In the genomic region with DNA sequence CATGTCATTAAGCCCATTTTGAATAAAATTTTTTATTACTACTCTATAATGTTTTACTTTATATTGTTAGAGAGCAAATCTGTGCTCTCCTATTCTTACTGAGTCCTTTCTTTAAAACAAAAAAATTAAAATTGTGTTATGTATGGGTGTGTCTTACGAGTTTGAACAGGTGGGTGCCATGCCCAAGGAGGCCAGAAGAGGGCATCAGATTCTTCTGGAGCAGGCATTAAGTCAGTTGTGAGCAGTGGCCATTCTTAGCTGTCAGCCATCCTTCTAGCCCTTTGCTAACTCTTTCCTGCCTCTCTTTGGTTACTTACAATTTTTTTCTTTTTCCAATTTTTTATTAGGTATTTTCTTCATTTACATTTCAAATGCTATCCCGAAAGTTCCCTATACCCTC, we compare ENCODE assay signal across 9 mouse cellular contexts.
DNase-seq lines count a peak whose midpoint lies in the region; ATAC-seq and TF ChIP-seq lines count a peak whose summit lies in the region.
"Had no signal": no experiment of that assay in that cellular context is flagged by ENCODE, and none has a peak within 500 bp of the region (broad histone marks: within the 10 kb centered on the region; RNA-seq: fewer than 3 reads in every experiment).

No protein-coding gene starts in this region.

- no peaks in the 10 kb centered on the region for H3K4me1 ChIP-seq in forebrain, postnatal 0 days (ENCODE audit: insufficient read depth)
- H3K4me1 ChIP-seq in forebrain, embryonic 12.5 days, result no peaks in the 10 kb centered on the region
- H3K4me1 ChIP-seq: hindbrain, embryonic 15.5 days had no signal

- no peak overlapping the region for H3K27ac ChIP-seq in forebrain, postnatal 0 days (ENCODE audit: low read depth, low read length)
- H3K27ac ChIP-seq in forebrain, embryonic 12.5 days, result no peak overlapping the region
- H3K27ac ChIP-seq: hindbrain, embryonic 15.5 days had no signal

- no peak overlapping the region for H3K9ac ChIP-seq in forebrain, postnatal 0 days
- no peak overlapping the region for H3K9ac ChIP-seq in forebrain, embryonic 12.5 days
- H3K9ac ChIP-seq: hindbrain, embryonic 15.5 days had no signal

- no peak overlapping the region for H3K4me3 ChIP-seq in forebrain, postnatal 0 days (ENCODE audit: low read depth, low read length)
- H3K4me3 ChIP-seq in forebrain, embryonic 12.5 days (replicated peaks), result no peak overlapping the region
- H3K4me3 ChIP-seq: hindbrain, embryonic 15.5 days had no signal

- TF ChIP-seq POLR2A in brain, embryonic 14.5 days (IDR thresholded peaks at IDR 0.05; ENCODE audit: borderline replicate concordance, extremely low read depth, insufficient read depth, insufficient read length, poor library complexity, severe bottlenecking), result no peak

- peak; percentile 41 for TF ChIP-seq CTCF in forebrain, postnatal 0 days (IDR thresholded peaks at IDR 0.05; ENCODE audit: low read depth)
- peak; percentile 61; the same call in 1 of the 2 replicates for TF ChIP-seq CTCF in brain, embryonic 14.5 days (IDR thresholded peaks at IDR 0.05; ENCODE audit: borderline replicate concordance, extremely low read depth, insufficient read depth, insufficient read length)

- WGBS in forebrain, postnatal 0 days, result 76% methylated on average over 2 of the region's 2 CpGs
- WGBS in forebrain, embryonic 12.5 days, result 74% methylated on average over 2 of the region's 2 CpGs

- no peak for ATAC-seq in forebrain, postnatal 0 days
- ATAC-seq in forebrain, embryonic 12.5 days (ENCODE audit: low FRiP score), result no peak
- ATAC-seq in frontal cortex, adult (ENCODE audit: low TSS enrichment), result no peak

- H3K36me3 ChIP-seq in forebrain, postnatal 0 days (ENCODE audit: insufficient read depth), result no peaks in the 10 kb centered on the region
- no peaks in the 10 kb centered on the region for H3K36me3 ChIP-seq in forebrain, embryonic 12.5 days (replicated peaks)
- H3K36me3 ChIP-seq: hindbrain, embryonic 15.5 days had no signal

- H3K9me3 ChIP-seq in forebrain, postnatal 0 days (ENCODE audit: low read length), result no peaks in the 10 kb centered on the region
- no peaks in the 10 kb centered on the region for H3K9me3 ChIP-seq in forebrain, embryonic 12.5 days
- H3K9me3 ChIP-seq: hindbrain, embryonic 15.5 days had no signal

- no peaks in the 10 kb centered on the region for H3K27me3 ChIP-seq in forebrain, postnatal 0 days (ENCODE audit: insufficient read depth, low read length)
- H3K27me3 ChIP-seq in forebrain, embryonic 12.5 days, result 0 out of 2 replicates have a peak, but pooled peaks cover 4% of the 10 kb centered on the region
- H3K27me3 ChIP-seq: hindbrain, embryonic 15.5 days had no signal

- H3K4me2 ChIP-seq in forebrain, postnatal 0 days (ENCODE audit: low read depth), result no peak overlapping the region
- H3K4me2 ChIP-seq in forebrain, embryonic 12.5 days, result no peak overlapping the region
- H3K4me2 ChIP-seq: hindbrain, embryonic 15.5 days had no signal

- DNase-seq in forebrain, postnatal 0 days, result no peak
- DNase-seq in ovary, postnatal 36 days (ENCODE audit: low spot score), result peak; percentile 9
- DNase-seq in ovary, adult 18-20 months (ENCODE audit: low spot score), result no peak
- DNase-seq in brain, embryonic 14.5 days (ENCODE audit: low read depth), result peak; percentile 58
- DNase-seq in kidney, postnatal 36 days, result peak; percentile 33 to 75
- peak; percentile 21 for DNase-seq in right cerebral cortex, postnatal 4 days

Comparison
In these comparisons a context has a peak if more than half of its experiments do, and no peak if none do; other contexts are left out.
1. DNase-seq: peak in ovary, postnatal 36 days (single experiment), brain, embryonic 14.5 days (single experiment), kidney, postnatal 36 days (2 of 2) and right cerebral cortex, postnatal 4 days (single experiment); none in forebrain, postnatal 0 days (single experiment) and ovary, adult 18-20 months (single experiment).